Comparison of ENCODE assay signal across 15 mouse cellular contexts in the genomic region with DNA sequence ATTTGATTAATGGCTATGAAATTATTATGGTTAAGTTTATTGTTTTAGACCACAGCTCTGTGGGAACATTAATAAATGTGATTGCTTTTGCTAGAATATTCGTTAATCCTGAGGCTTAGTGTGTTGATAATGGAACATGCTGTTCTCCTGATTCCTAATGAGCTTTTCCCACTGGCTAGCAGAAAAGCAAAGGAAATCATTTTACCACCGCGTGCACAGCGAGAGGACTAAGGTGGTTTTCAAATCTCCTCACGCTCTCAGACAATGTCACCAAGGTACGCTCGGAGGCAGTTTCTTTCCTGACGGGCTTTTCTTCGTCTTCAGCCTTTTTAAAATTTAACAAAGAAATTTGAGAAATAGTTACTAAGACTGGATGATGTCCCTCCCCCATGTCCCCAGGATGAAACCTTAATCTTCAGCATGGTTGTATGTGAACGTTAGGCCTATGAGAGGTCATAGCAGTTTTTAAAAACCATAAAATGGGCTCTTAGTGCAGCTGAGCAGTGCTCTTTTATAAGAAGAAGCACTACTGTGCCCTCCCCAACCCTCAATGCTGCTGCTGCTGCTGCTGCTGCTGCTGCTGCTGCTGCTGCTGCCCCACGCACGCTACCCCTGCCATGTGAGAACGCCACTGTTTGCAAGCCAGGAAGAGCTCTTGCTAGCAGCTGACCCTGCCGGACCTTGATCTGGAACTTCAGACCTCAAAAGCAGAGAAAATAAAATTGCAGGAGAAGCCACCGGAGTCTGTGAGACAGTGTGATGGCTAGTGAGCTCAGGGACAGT. TPM values are rescaled to one million over a fixed set of nuclear protein-coding genes. Genes with fewer than 3 reads are reported as not detected.
DNase-seq lines count a peak whose midpoint lies in the region; ATAC-seq lines count a peak whose summit lies in the region.
"Had no signal": no experiment of that assay in that cellular context is flagged by ENCODE, and none has a peak within 500 bp of the region (broad histone marks: within the 10 kb centered on the region; RNA-seq: fewer than 3 reads in every experiment).

No protein-coding gene starts in this region.

- no peak for ATAC-seq in forebrain, embryonic 16.5 days
- no peak for ATAC-seq in forebrain, embryonic 15.5 days (replicated peaks)
- ATAC-seq in midbrain, embryonic 13.5 days: 0 out of 2 replicates have a peak, but pooled peaks have one; percentile 51
- ATAC-seq in midbrain, embryonic 11.5 days (ENCODE audit: low FRiP score): no peak
- 0 out of 2 replicates have a peak, but pooled peaks have one; percentile 1 for ATAC-seq in liver, embryonic 11.5 days (replicated peaks; ENCODE audit: low FRiP score)
- ATAC-seq in neural tube, embryonic 14.5 days (ENCODE audit: low read depth): 0 out of 2 replicates have a peak, but pooled peaks have one; percentile 25

- 0 out of 2 replicates have a peak overlapping the region, but pooled peaks have one; percentile 14 for H3K27ac ChIP-seq in forebrain, embryonic 16.5 days (ENCODE audit: low read length)
- H3K27ac ChIP-seq in forebrain, embryonic 15.5 days (replicated peaks): no peak overlapping the region
- H3K27ac ChIP-seq in midbrain, embryonic 13.5 days: peak overlapping the region; percentile 52
- no peak overlapping the region for H3K27ac ChIP-seq in midbrain, embryonic 11.5 days (ENCODE audit: low read depth, low read length)
- H3K27ac ChIP-seq in liver, embryonic 11.5 days (ENCODE audit: low read depth, low read length): peak overlapping the region; percentile 68
- H3K27ac ChIP-seq in neural tube, embryonic 14.5 days (ENCODE audit: low read depth, low read length): no peak overlapping the region
- H3K27ac ChIP-seq: heart, embryonic 10.5 days had no signal

- H3K9me3 ChIP-seq in forebrain, embryonic 16.5 days (ENCODE audit: control insufficient read depth, low read length): no peaks in the 10 kb centered on the region
- H3K9me3 ChIP-seq in forebrain, embryonic 15.5 days: no peaks in the 10 kb centered on the region
- no peaks in the 10 kb centered on the region for H3K9me3 ChIP-seq in midbrain, embryonic 13.5 days
- H3K9me3 ChIP-seq in midbrain, embryonic 11.5 days (ENCODE audit: control insufficient read depth, low read length): no peaks in the 10 kb centered on the region
- H3K9me3 ChIP-seq in liver, embryonic 11.5 days (ENCODE audit: control insufficient read depth, low read length): no peaks in the 10 kb centered on the region
- no peaks in the 10 kb centered on the region for H3K9me3 ChIP-seq in neural tube, embryonic 14.5 days (ENCODE audit: control insufficient read depth, low read length)
- H3K9me3 ChIP-seq: heart, embryonic 10.5 days had no signal

- 34% methylated on average over 15 of the region's 15 CpGs for WGBS in forebrain, embryonic 16.5 days
- 32% methylated on average over 15 of the region's 15 CpGs for WGBS in forebrain, embryonic 15.5 days
- WGBS in midbrain, embryonic 13.5 days: 64% methylated on average over 15 of the region's 15 CpGs
- 79% methylated on average over 15 of the region's 15 CpGs for whole genome bisulfite sequencing in midbrain, embryonic 11.5 days
- 66% methylated on average over 15 of the region's 15 CpGs for WGBS in liver, embryonic 11.5 days
- WGBS in neural tube, embryonic 14.5 days: 67% methylated on average over 15 of the region's 15 CpGs

- H3K27me3 ChIP-seq in forebrain, embryonic 16.5 days (replicated peaks; ENCODE audit: control insufficient read depth, insufficient read depth, low read length): no peaks in the 10 kb centered on the region
- no peaks in the 10 kb centered on the region for H3K27me3 ChIP-seq in forebrain, embryonic 15.5 days
- H3K27me3 ChIP-seq in midbrain, embryonic 13.5 days: no peaks in the 10 kb centered on the region
- no peaks in the 10 kb centered on the region for H3K27me3 ChIP-seq in midbrain, embryonic 11.5 days (ENCODE audit: control insufficient read depth, insufficient read depth, low read length)
- no peaks in the 10 kb centered on the region for H3K27me3 ChIP-seq in liver, embryonic 11.5 days (replicated peaks; ENCODE audit: control insufficient read depth, insufficient read depth, low read length)
- no peaks in the 10 kb centered on the region for H3K27me3 ChIP-seq in neural tube, embryonic 14.5 days (ENCODE audit: control insufficient read depth, insufficient read depth, low read length)

- H3K4me3 ChIP-seq in forebrain, embryonic 16.5 days (replicated peaks; ENCODE audit: low read length): no peak overlapping the region
- no peak overlapping the region for H3K4me3 ChIP-seq in forebrain, embryonic 15.5 days
- no peak overlapping the region for H3K4me3 ChIP-seq in midbrain, embryonic 13.5 days (replicated peaks)
- no peak overlapping the region for H3K4me3 ChIP-seq in midbrain, embryonic 11.5 days (ENCODE audit: low read depth, low read length)
- no peak overlapping the region for H3K4me3 ChIP-seq in liver, embryonic 11.5 days (ENCODE audit: low read depth, low read length)
- no peak overlapping the region for H3K4me3 ChIP-seq in neural tube, embryonic 14.5 days (ENCODE audit: low read depth, low read length)
- H3K4me3 ChIP-seq: erythroblast, embryonic 14.5 days; heart, embryonic 10.5 days had no signal

- H3K36me3 ChIP-seq in forebrain, embryonic 16.5 days (ENCODE audit: control insufficient read depth, insufficient read depth): no peaks in the 10 kb centered on the region
- no peaks in the 10 kb centered on the region for H3K36me3 ChIP-seq in forebrain, embryonic 15.5 days
- H3K36me3 ChIP-seq in midbrain, embryonic 13.5 days: no peaks in the 10 kb centered on the region
- H3K36me3 ChIP-seq in midbrain, embryonic 11.5 days (ENCODE audit: control insufficient read depth, insufficient read depth, low read length): no peaks in the 10 kb centered on the region
- H3K36me3 ChIP-seq in liver, embryonic 11.5 days (ENCODE audit: control insufficient read depth, insufficient read depth, low read length): no peaks in the 10 kb centered on the region
- no peaks in the 10 kb centered on the region for H3K36me3 ChIP-seq in neural tube, embryonic 14.5 days (ENCODE audit: control insufficient read depth, insufficient read depth, low read length)
- H3K36me3 ChIP-seq: G1E; heart, embryonic 10.5 days had no signal

- no peak for DNase-seq in midbrain, embryonic 11.5 days (ENCODE audit: low spot score, missing footprints)
- no peak for DNase-seq in liver, embryonic 11.5 days (ENCODE audit: low spot score)
- no peak for DNase-seq in left cerebral cortex, adult 8-10 months (ENCODE audit: low spot score in 2 of 2)
- DNase-seq in adrenal gland, postnatal 14 days: no peak
- DNase-seq: adrenal gland, postnatal 25 days; heart, postnatal 4 days; lung, adult 2 months; thymus, adult 2 months had no signal

- no peak overlapping the region for H3K9ac ChIP-seq in forebrain, embryonic 16.5 days (replicated peaks; ENCODE audit: low read depth, low read length)
- H3K9ac ChIP-seq in forebrain, embryonic 15.5 days (replicated peaks): no peak overlapping the region
- no peak overlapping the region; the same call in 1 of the 2 replicates for H3K9ac ChIP-seq in midbrain, embryonic 13.5 days (replicated peaks)
- H3K9ac ChIP-seq in midbrain, embryonic 11.5 days (ENCODE audit: low read length): no peak overlapping the region
- no peak overlapping the region for H3K9ac ChIP-seq in liver, embryonic 11.5 days (ENCODE audit: low read depth, low read length)
- no peak overlapping the region for H3K9ac ChIP-seq in neural tube, embryonic 14.5 days (replicated peaks; ENCODE audit: low read depth, low read length)

- H3K4me2 ChIP-seq in forebrain, embryonic 16.5 days (ENCODE audit: low read length): no peak overlapping the region
- H3K4me2 ChIP-seq in forebrain, embryonic 15.5 days (replicated peaks): no peak overlapping the region
- no peak overlapping the region for H3K4me2 ChIP-seq in midbrain, embryonic 13.5 days (replicated peaks)
- no peak overlapping the region for H3K4me2 ChIP-seq in midbrain, embryonic 11.5 days
- H3K4me2 ChIP-seq in liver, embryonic 11.5 days: no peak overlapping the region
- H3K4me2 ChIP-seq in neural tube, embryonic 14.5 days (ENCODE audit: low read depth, low read length): no peak overlapping the region

- no peaks in the 10 kb centered on the region for H3K4me1 ChIP-seq in forebrain, embryonic 16.5 days (replicated peaks; ENCODE audit: control insufficient read depth, insufficient read depth, low read length)
- no peaks in the 10 kb centered on the region for H3K4me1 ChIP-seq in forebrain, embryonic 15.5 days
- no peaks in the 10 kb centered on the region for H3K4me1 ChIP-seq in midbrain, embryonic 13.5 days (replicated peaks)
- H3K4me1 ChIP-seq in midbrain, embryonic 11.5 days (ENCODE audit: control insufficient read depth, insufficient read depth, low read length): no peaks in the 10 kb centered on the region
- no peaks in the 10 kb centered on the region for H3K4me1 ChIP-seq in liver, embryonic 11.5 days (replicated peaks; ENCODE audit: control insufficient read depth, insufficient read depth, low read length)
- H3K4me1 ChIP-seq in neural tube, embryonic 14.5 days (ENCODE audit: control insufficient read depth, insufficient read depth, low read length): no peaks in the 10 kb centered on the region
- H3K4me1 ChIP-seq: heart, embryonic 10.5 days had no signal

RNA-seq across cellular contexts. Expression of gene Paqr9, which starts 17.6 kb away (rescaled TPM):
- 3.0 and 4.0 TPM in 2 replicates for polyA plus RNA-seq in forebrain, embryonic 16.5 days (2015; fragmentation: Nextera tagmentation; extraction: Ambion mirVana)
- 2.9 and 3.2 TPM in 2 replicates for polyA plus RNA-seq in forebrain, embryonic 15.5 days (2015; fragmentation: Nextera tagmentation; extraction: Ambion mirVana)
- polyA plus RNA-seq in midbrain, embryonic 13.5 days (2015; fragmentation: Nextera tagmentation; extraction: Ambion mirVana): 1.8 and 1.9 TPM in 2 replicates
- polyA plus RNA-seq in midbrain, embryonic 11.5 days (2014; fragmentation: Nextera tagmentation; extraction: Ambion mirVana): 0.33 and 0.36 TPM in 2 replicates
- polyA plus RNA-seq in liver, embryonic 11.5 days (2014; fragmentation: Nextera tagmentation; extraction: Ambion mirVana): 13.8 and 14.4 TPM in 2 replicates
- 8.1 and 9.3 TPM in 2 replicates for polyA plus RNA-seq in neural tube, embryonic 14.5 days (2014; fragmentation: Nextera tagmentation; extraction: Ambion mirVana)
- 10 to 100 TPM; 28.2 to 32.0 (median 29.1) TPM for total RNA-seq in left cerebral cortex, adult 8-10 months (2022)
- total RNA-seq in adrenal gland, postnatal 14 days (2021): 9.8 and 20.8 TPM in 2 replicates
- polyA plus RNA-seq: G1E had no signal

RNA-seq across cellular contexts. Expression of gene U2surp, which starts 30.0 kb away (rescaled TPM):
- polyA plus RNA-seq in forebrain, embryonic 16.5 days (2015; fragmentation: Nextera tagmentation; extraction: Ambion mirVana): 132 and 152 TPM in 2 replicates
- 154 and 162 TPM in 2 replicates for polyA plus RNA-seq in forebrain, embryonic 15.5 days (2015; fragmentation: Nextera tagmentation; extraction: Ambion mirVana)
- polyA plus RNA-seq in midbrain, embryonic 13.5 days (2015; fragmentation: Nextera tagmentation; extraction: Ambion mirVana): 153 and 172 TPM in 2 replicates
- 157 and 169 TPM in 2 replicates for polyA plus RNA-seq in midbrain, embryonic 11.5 days (2014; fragmentation: Nextera tagmentation; extraction: Ambion mirVana)
- 124 and 131 TPM in 2 replicates for polyA plus RNA-seq in liver, embryonic 11.5 days (2014; fragmentation: Nextera tagmentation; extraction: Ambion mirVana)
- 135 and 146 TPM in 2 replicates for polyA plus RNA-seq in neural tube, embryonic 14.5 days (2014; fragmentation: Nextera tagmentation; extraction: Ambion mirVana)
- total RNA-seq in left cerebral cortex, adult 8-10 months (2022): 10 to 100 TPM; 66.3 to 80.7 (median 70.4) TPM
- 62.2 and 63.0 TPM in 2 replicates for total RNA-seq in adrenal gland, postnatal 14 days (2021)

Comparison
In these comparisons a context has a peak if more than half of its experiments do, and no peak if none do; other contexts are left out.
1. ATAC-seq: peak in midbrain, embryonic 13.5 days (single experiment), liver, embryonic 11.5 days (single experiment) and neural tube, embryonic 14.5 days (single experiment); none in forebrain, embryonic 16.5 days (single experiment), forebrain, embryonic 15.5 days (single experiment) and midbrain, embryonic 11.5 days (single experiment).
2. H3K27ac ChIP-seq: peak in forebrain, embryonic 16.5 days (single experiment), midbrain, embryonic 13.5 days (single experiment) and liver, embryonic 11.5 days (single experiment); none in forebrain, embryonic 15.5 days (single experiment), midbrain, embryonic 11.5 days (single experiment) and neural tube, embryonic 14.5 days (single experiment).